Mouse (Mus musculus) thymus, adult 18-20 months (tissue): ENCODE measurements around the gene Kpna3.
"Not testable (repeated sequence)": the region's sequence is repeated elsewhere in the genome, so short reads cannot be mapped to it uniquely, and the experiment has no call there.

ENCODE experiments used
- DNase-seq, 2 experiments: peaks; one replicate each; pipeline ENCODE4 v3.0.0; 2022; ENCODE audit warnings: mixed read lengths in 2 of 2

The Kpna3 gene

DNA sequence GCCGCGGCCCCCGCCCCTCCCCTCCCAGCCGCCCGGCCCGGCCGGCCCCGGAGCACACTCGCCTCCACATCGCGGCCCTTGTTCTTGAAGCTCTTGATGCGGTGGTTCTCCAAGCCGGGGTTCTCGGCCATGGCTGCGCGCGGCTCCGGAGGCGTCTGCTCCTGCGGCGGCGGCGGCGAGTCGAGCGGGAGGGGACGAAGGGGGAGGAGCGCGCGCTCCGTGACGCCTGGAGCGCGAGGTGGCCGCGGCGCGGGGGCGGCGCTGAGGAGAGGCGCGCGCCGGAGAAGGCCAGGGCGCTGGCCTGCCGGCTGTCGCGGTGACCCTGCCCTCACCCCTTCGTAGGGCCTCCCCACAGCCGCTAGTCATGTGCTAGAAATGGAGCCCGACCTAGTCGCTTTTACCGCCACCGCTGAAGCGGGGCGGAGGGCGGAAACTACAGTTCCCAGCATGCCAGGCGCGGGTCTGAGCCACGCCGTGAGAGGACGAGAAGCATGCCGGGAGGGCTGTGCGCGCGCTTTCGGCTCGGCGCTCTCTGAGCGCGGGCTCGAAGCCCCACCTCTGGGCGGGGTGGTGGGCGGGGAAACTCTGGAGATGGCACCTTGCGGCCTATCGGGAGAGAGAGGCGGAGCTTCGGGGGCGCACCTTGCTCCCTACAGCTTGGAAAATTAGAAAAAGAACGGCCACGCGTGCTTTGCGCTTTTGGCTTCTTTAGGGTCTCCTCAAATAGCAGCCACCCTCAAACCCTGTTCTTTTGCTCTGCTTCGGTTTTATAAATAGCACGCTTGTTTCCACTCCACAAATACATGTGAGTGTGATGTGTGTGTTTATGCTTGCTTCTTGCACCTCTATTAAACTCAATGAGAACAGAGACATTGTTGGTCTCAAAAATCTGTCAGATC is at the start of gene Kpna3:
Gene Kpna3 (minus strand): TSS at position 214 of the 899 bp plus-strand sequence.
- DNase-seq, result peak; percentile 93 to 95

GRCm38 (mm10) chr14:61460365-61460764 is 20.7 kb upstream of the Kpna3 start:
- no peak for DNase-seq

GRCm38 (mm10) chr14:61457468-61457867 is 17.8 kb upstream of the Kpna3 start:
- DNase-seq, result no peak

- DNase-seq, result no peak
These were observed 15.9 kb upstream of the Kpna3 start for GRCm38 (mm10) chr14:61455571-61455970.

GRCm38 (mm10) chr14:61453032-61453431 is 13.4 kb upstream of the Kpna3 start:
- no peak for DNase-seq

DNA sequence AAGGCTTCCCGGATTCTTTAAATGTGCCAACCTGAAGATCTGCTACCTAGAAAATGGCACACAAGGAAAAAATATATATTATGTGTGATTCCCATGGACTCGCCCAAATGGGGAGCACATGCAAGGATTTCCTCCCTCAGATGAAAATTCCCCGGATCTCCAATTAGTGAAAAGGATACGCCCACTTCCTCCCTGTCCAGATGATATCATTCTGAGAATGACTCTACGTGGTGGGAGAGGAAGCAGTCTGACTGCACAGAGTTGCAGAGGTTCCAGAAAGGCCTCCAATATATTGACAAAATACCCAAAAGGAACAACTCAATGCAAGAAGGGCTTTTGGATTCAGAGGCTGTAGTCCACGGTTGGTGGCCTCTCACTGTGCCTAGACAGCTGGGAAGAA is 12.8 kb upstream of the Kpna3 start:
- DNase-seq, result no peak

- no peak for DNase-seq
These were observed 8.1 kb upstream of the Kpna3 start for GRCm38 (mm10) chr14:61447775-61448174.

DNA sequence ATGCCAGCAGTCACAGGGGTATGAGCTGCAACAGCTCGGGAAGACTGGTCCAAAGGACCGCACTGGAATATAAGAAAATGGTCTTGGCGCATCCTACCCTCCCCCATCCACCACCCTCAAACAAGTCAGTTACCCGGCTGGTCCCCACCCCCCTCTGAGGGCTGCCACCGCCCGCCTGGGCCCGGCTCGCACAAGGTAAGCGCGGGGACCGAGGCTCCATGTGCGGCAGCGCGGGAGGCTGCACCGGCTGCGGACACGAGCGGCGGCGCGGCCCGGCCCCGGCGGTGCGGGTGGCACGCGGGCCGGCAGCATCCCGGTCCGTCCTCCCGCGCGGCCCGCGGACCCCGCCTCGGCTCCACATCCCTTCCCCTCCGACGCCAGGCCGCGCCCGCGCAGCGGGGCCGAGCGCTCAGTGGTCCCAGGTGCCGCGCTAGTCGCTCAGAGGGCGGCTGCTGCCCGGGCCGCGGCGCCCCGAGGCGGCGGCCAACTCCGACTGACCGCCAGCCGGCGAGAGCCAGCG is 473 bp downstream of the Kpna3 start:
- DNase-seq, result peak; percentile 43 to 46

DNA sequence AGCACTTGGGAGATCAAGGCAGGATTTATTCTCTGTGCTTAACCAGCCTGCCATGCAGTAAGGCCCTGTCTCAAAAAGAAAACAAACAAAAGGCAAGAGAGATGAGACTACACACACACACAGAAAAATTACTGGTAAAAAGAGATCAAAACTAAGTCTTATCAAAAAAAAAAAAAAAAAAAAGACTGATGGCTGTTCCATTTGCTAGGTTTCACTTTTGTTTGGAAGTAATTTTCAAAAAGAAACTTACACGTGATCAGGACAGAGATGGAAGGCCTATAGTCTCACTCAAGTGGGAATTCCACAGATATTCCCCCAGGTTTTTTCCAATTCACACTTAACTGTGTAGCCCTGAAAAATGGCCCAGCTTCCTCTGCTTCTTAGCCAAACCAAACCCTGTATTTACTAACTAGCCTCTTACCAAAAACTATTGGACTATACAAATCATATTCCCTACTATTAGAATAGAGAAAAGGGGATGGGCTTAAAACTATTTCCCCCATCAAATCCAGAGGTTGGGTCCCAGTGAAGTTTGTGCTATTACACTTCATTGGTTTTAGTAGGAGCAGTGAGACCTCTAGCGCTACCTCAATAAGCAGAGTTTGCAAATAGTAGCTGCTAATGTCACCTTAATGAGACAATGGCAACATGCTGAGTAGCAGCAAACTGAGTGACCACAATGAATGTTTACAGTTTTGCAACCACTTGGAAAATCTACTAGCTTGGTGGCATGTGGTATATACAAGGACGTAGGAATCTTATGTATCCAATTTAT is 1.3 kb downstream of the Kpna3 start:
- DNase-seq, result no peak

DNA sequence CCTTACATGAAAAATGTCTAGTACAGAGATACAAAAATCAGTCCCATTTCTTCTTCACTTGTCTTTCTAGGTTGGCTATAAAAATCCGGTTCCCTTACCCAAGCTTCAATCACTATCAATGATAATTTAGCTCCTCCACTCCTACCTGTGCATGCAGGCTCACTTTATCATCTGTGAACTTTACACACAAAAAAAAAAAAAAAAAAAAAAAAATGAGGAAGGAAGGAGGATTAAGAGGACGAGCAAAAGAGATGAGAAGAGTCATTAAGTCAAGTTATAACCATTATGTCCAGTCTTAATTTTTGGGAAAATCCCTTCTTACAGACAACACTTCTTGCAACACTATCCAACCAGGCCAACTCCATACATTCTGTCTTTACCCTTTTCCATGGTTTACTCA is 2.8 kb downstream of the Kpna3 start:
- no peak for DNase-seq

- no peak for DNase-seq
These were observed 11.4 kb downstream of the Kpna3 start for GRCm38 (mm10) chr14:61428126-61428787.

GRCm38 (mm10) chr14:61427095-61427494 is 12.6 kb downstream of the Kpna3 start:
- DNase-seq, result not testable (repeated sequence)

DNA sequence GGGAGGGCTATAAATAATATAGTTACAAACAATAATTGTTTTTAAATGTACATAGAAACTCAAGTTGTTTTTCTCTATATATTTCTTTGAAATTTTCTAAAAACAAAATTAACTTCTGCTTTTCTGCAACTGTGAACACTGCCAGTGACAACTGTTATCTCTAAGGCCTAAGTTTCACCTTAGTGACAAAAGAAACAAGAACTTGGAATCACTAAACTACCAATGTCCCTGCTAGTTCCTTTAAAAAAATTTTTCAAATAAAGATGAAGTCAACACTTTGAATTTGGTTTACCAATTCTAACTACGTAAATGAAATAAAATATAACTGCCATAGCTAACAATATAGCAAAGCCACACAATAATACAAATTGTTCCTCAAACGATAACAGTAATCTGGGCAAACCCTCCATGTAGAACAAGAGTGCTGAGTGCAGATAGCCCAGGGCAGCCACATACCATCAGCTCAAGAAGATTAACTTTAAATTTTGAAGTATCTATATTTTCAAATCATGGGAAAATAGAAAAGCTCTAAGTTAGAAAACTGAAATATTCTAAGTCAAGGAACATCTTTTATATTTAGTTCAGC is 14.5 kb downstream of the Kpna3 start:
- DNase-seq, result no peak

GRCm38 (mm10) chr14:61415719-61416118 is 24.0 kb downstream of the Kpna3 start:
- DNase-seq, result no peak

GRCm38 (mm10) chr14:61415311-61415710 is 24.4 kb downstream of the Kpna3 start:
- no peak for DNase-seq

GRCm38 (mm10) chr14:61414808-61415207 is 24.9 kb downstream of the Kpna3 start:
- no peak for DNase-seq

DNA sequence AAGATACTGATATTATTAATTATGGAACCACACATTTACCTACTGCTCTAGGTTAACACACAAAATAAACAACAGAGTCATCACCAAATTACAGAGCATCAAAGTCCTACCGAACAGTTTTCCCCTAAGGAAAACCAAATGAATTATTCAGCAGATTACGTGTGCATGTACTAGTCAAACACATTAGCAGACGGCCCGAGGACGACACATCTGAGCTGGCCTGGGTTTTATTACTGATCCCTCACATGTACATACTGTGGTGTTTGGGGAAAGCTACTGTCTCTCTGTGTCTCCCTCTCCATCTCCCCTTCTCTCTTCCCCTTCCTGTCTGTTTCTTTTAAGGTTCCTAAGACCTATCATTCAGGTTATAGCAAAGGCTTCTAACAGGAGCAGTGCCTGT is 25.5 kb downstream of the Kpna3 start:
- no peak for DNase-seq

- DNase-seq, result no peak
These were observed 26.0 kb downstream of the Kpna3 start for GRCm38 (mm10) chr14:61413686-61414085.

DNA sequence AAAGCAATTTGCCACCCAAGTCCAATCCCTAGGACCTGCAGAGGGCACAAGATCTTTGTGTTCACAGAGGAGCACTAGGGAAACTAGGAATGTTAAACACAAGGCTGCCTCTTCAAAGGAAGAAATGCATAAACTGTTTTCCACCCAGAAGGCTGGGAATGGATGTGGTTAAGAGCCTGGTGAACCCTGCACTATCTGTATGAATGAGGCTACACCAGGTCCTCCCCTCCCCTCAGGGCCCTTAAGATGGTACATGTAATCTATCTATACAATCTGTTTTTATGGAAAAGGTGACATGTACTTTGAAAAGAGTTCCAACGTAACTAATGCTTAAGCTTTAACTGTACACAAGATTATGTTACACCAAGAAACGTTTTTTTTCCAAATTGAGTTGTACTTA is 29.7 kb downstream of the Kpna3 start:
- DNase-seq, result no peak

GRCm38 (mm10) chr14:61407055-61407454 is 32.6 kb downstream of the Kpna3 start:
- DNase-seq, result no peak

DNA sequence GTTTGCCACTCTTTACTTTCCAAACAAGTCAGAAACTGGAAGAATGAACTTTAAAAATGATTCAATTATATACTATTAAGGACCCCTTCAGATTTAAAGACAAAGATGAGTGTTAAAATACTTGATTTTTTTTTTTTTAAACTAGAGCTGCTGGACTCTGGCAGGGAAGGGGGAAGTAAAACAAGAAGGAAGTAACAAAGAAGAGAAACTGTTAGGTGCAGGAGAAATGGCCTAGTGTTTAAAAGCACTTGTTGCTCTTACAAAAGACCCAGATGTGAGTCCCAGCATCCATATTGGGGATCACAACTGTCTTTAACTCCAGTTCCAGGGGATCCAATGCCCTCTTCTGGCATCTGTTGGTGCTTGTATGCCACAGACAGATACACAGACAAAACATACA is 33.9 kb downstream of the Kpna3 start:
- no peak for DNase-seq

GRCm38 (mm10) chr14:61404941-61405340 is 34.7 kb downstream of the Kpna3 start:
- no peak for DNase-seq

DNA sequence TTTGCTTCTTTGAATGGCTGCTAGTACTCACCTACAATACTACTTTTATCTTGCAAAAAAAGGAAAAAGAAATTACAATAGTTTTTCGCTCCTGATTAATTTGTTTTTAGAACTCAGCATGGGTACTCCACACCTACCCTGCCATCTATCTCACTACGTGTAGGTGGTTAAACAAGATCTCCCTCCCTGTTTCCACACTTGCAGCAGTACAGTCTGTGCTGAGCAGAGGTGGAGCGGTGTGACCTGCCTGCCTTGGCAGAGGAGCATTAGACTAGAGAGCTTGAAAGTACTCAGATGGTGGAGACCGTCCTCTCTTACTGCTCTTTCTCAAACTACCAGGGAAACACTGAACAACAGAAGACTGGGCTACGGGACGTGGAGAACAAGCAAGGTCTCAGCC is 44.9 kb downstream of the Kpna3 start:
- no peak for DNase-seq
